Mouse (Mus musculus) MEL (cell line): Measurements from ENCODE around the gene Crlf2. TPM values are rescaled to one million over a fixed set of nuclear protein-coding genes. Genes with fewer than 3 reads are reported as not detected.

Source experiments
- polyA plus RNA-seq, 2 experiments: library from polyadenylated mRNA; stranded (reverse) in 1 of 2; unstranded in 1 of 2; fragments of >175 nt in 1 of 2; fragments of >200 nt in 1 of 2; gene quantifications; 2 replicates each; pipeline versions ENCODE4 v1.2.1 to v1.2.4; 2012; ENCODE audit warnings: low replicate concordance in 2 of 2, low read depth in 1 of 2; ENCODE audit not compliant: insufficient read length in 2 of 2, insufficient read depth in 1 of 2, missing spikeins in 1 of 2
- total RNA-seq: library from RNA; depleted of rRNA; stranded (reverse); fragments of 300-350 nt; gene quantifications from 2 replicates; pipeline ENCODE4 v1.2.3, GENCODE M21; 2012; rRNA removed

Crlf2 gene
- total and polyA plus RNA-seq, 3 experiments = 11.1 to 14.1 TPM; not detected in 1

Other genes starting within 250 kb of the Crlf2 start
- gene Vmn2r16, start 228.8 kb downstream of the Crlf2 start, total RNA-seq = not detected in 2 replicates
- gene Vmn2r16, start 228.8 kb downstream of the Crlf2 start, polyA plus RNA-seq = not detected
- gene Vmn2r17, start 139.3 kb downstream of the Crlf2 start, total RNA-seq = not detected in 2 replicates
- gene Vmn2r17, start 139.3 kb downstream of the Crlf2 start, polyA plus RNA-seq = not detected
- gene 5430403G16Rik, start 132.0 kb upstream of the Crlf2 start, total RNA-seq = 1.5 and 1.6 TPM in 2 replicates
- gene 5430403G16Rik, start 132.0 kb upstream of the Crlf2 start, polyA plus RNA-seq = 100 to 1,000 TPM in 1 of 2 experiments, 1 to 10 TPM in 1; 1.4 to 145 TPM
- 5.8 and 6.6 TPM in 2 replicates for gene 4930522L14Rik, start 192.9 kb upstream of the Crlf2 start, total RNA-seq
- 100 to 1,000 TPM in 1 of 2 experiments, 1 to 10 TPM in 1; 2.8 to 172 TPM for gene 4930522L14Rik, start 192.9 kb upstream of the Crlf2 start, polyA plus RNA-seq